ENCODE assay signal across 9 mouse cellular contexts in the genomic region with DNA sequence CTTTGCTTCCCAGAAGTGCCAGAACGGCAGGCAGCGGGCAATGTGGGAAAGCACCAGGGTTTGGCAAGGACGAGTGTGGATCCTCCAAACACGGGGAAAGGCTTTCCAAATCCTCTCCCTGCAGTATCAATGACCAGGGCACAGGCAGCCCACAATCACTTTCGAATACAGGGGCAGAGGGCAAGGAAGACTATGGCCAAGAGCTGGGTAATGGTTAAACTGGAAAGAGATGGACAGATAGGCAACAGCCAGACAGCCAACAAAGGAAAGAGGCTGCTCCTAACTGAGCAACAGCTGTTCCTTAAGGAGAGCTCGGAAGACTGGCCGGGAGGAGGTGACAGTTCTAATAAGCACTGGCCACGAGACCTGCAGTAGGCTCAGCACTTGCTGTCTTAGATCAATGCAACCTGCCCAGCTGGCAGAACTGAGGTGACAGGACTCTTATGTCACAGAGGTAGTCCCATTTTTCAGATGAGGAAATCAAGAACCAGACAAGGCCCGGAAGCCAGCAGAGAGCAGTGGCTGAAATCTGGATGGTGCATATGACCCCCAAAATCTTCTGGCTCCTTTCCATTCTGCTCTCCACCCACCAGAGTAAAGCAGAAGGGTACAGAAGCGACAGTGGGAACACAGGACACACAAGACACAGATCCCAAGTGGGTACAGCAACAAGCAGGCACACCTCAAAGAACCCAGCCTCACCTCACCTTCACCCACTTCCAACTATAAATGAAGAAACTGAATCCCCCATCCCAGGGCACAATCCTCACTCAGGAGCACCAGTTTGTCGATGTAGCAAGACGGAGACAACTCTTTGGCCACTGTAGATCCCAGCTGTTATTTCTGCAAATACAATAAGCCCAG. TPM values are rescaled to one million over a fixed set of nuclear protein-coding genes. Genes with fewer than 3 reads are reported as not detected.
A peak's percentile ranks its signal among the peaks of the same experiment; 100 is the strongest.
DNase-seq lines count a peak whose midpoint lies in the region; ATAC-seq and TF ChIP-seq lines count a peak whose summit lies in the region.
"Had no signal": no experiment of that assay in that cellular context is flagged by ENCODE, and none has a peak within 500 bp of the region (broad histone marks: within the 10 kb centered on the region; RNA-seq: fewer than 3 reads in every experiment).

No protein-coding gene starts in this region.

- H3K36me3 ChIP-seq in heart, embryonic 16.5 days (ENCODE audit: control insufficient read depth, insufficient read depth), result peaks cover 44% of the 10 kb centered on the region
- peaks cover 39% of the 10 kb centered on the region for H3K36me3 ChIP-seq in intestine, embryonic 15.5 days
- peaks cover 49% of the 10 kb centered on the region for H3K36me3 ChIP-seq in midbrain, embryonic 12.5 days

- intact Hi-C loops in heart, postnatal 36 days (cut with DNase I), result no loop called here

- H3K4me3 ChIP-seq in heart, embryonic 16.5 days (ENCODE audit: low read length), result peak overlapping the region; percentile 70
- H3K4me3 ChIP-seq in cortical plate, adult 2 months (ENCODE audit: insufficient read depth, low read length), result peak overlapping the region; percentile 76; the same call in 1 of the 2 replicates
- peak overlapping the region; percentile 69 for H3K4me3 ChIP-seq in intestine, embryonic 15.5 days (replicated peaks)
- H3K4me3 ChIP-seq in midbrain, embryonic 12.5 days, result peak overlapping the region; percentile 84

- H3K27ac ChIP-seq in heart, embryonic 16.5 days (ENCODE audit: low read length), result no peak overlapping the region
- no peak overlapping the region for H3K27ac ChIP-seq in cortical plate, adult 2 months (ENCODE audit: insufficient read depth, low read length)
- peak overlapping the region; percentile 81; the same call in 1 of the 2 replicates for H3K27ac ChIP-seq in intestine, embryonic 15.5 days
- no peak overlapping the region for H3K27ac ChIP-seq in midbrain, embryonic 12.5 days (replicated peaks)

- no peak for TF ChIP-seq CTCF in cortical plate, adult 2 months (IDR thresholded peaks at IDR 0.05; ENCODE audit: extremely low read depth, insufficient read depth, low read length)

- no peak for ATAC-seq in heart, embryonic 16.5 days (replicated peaks; ENCODE audit: extremely low read depth, insufficient read depth, low FRiP score)
- no peak for ATAC-seq in intestine, embryonic 15.5 days
- ATAC-seq in midbrain, embryonic 12.5 days (ENCODE audit: low FRiP score, low read depth), result no peak

- no peaks in the 10 kb centered on the region for H3K27me3 ChIP-seq in heart, embryonic 16.5 days (ENCODE audit: control insufficient read depth, insufficient read depth, low read length)
- no peaks in the 10 kb centered on the region for H3K27me3 ChIP-seq in intestine, embryonic 15.5 days (replicated peaks)
- no peaks in the 10 kb centered on the region for H3K27me3 ChIP-seq in midbrain, embryonic 12.5 days

- peaks cover 10% of the 10 kb centered on the region for H3K4me1 ChIP-seq in heart, embryonic 16.5 days (ENCODE audit: control insufficient read depth, insufficient read depth, low read length)
- no peaks in the 10 kb centered on the region for H3K4me1 ChIP-seq in cortical plate, adult 2 months (ENCODE audit: control insufficient read depth, insufficient read depth, low read length)
- peaks cover 18% of the 10 kb centered on the region for H3K4me1 ChIP-seq in intestine, embryonic 15.5 days (replicated peaks)
- peaks cover 19% of the 10 kb centered on the region for H3K4me1 ChIP-seq in midbrain, embryonic 12.5 days

- 63% methylated on average over 12 of the region's 12 CpGs for WGBS in heart, embryonic 16.5 days
- WGBS in intestine, embryonic 15.5 days, result 57% methylated on average over 12 of the region's 12 CpGs
- 74% methylated on average over 12 of the region's 12 CpGs for WGBS in midbrain, embryonic 12.5 days

- TF ChIP-seq POLR2A in cortical plate, adult 2 months (IDR thresholded peaks at IDR 0.05; ENCODE audit: extremely low read depth, insufficient read depth, low read length), result no peak

- no peak for DNase-seq in heart, postnatal 36 days
- DNase-seq in embryo, embryonic 9.5 days (ENCODE audit: extremely low spot score), result no peak
- DNase-seq in layer of hippocampus, adult 8-10 months (ENCODE audit: low spot score in 2 of 2), result no peak
- no peak for DNase-seq in left cerebral cortex, adult 9 months (ENCODE audit: low spot score in 2 of 2)

- no peaks in the 10 kb centered on the region for H3K9me3 ChIP-seq in heart, embryonic 16.5 days (replicated peaks; ENCODE audit: control insufficient read depth, low read length)
- H3K9me3 ChIP-seq in intestine, embryonic 15.5 days, result no peaks in the 10 kb centered on the region
- no peaks in the 10 kb centered on the region for H3K9me3 ChIP-seq in midbrain, embryonic 12.5 days

- peak overlapping the region; percentile 85 for H3K9ac ChIP-seq in heart, embryonic 16.5 days (ENCODE audit: low read length)
- peak overlapping the region; percentile 79 for H3K9ac ChIP-seq in intestine, embryonic 15.5 days
- peak overlapping the region; percentile 94 for H3K9ac ChIP-seq in midbrain, embryonic 12.5 days (replicated peaks)

- peak overlapping the region; percentile 77 for H3K4me2 ChIP-seq in heart, embryonic 16.5 days (ENCODE audit: low read depth, low read length)
- peak overlapping the region; percentile 65 for H3K4me2 ChIP-seq in intestine, embryonic 15.5 days (replicated peaks)
- H3K4me2 ChIP-seq in midbrain, embryonic 12.5 days (replicated peaks), result peak overlapping the region; percentile 87

RNA-seq across cellular contexts. Expression of a gene that starts 15.4 kb away (rescaled TPM):
- 0.55 and 1.4 TPM in 2 replicates for polyA plus RNA-seq in heart, embryonic 16.5 days (2015; fragmentation: Nextera tagmentation; extraction: Ambion mirVana)
- not detected for total RNA-seq in heart, postnatal 36 days (2021)
- polyA plus RNA-seq in cortical plate, adult 2 months (2012; rRNA removed), result 1,659 and 1,881 TPM in 2 replicates
- 4.8 and 7.0 TPM in 2 replicates for polyA plus RNA-seq in intestine, embryonic 15.5 days (2015; fragmentation: Nextera tagmentation; extraction: Ambion mirVana)
- polyA plus RNA-seq in midbrain, embryonic 12.5 days (2016; fragmentation: Nextera tagmentation; extraction: Ambion mirVana), result 74.5 and 80.3 TPM in 2 replicates
- total RNA-seq in layer of hippocampus, adult 8-10 months (2022), result 100 to 1,000 TPM; 519 to 896 (median 704) TPM
- total RNA-seq: common myeloid progenitor, adult 5-6 weeks had no signal

RNA-seq across cellular contexts. Expression of a gene that starts 49.7 kb away (rescaled TPM):
- polyA plus RNA-seq in heart, embryonic 16.5 days (2015; fragmentation: Nextera tagmentation; extraction: Ambion mirVana), result 9.1 and 10.3 TPM in 2 replicates
- 10 to 100 TPM; 33.1 to 34.6 TPM for total RNA-seq in heart, postnatal 36 days (2021)
- 53.1 and 53.6 TPM in 2 replicates for polyA plus RNA-seq in cortical plate, adult 2 months (2012; rRNA removed)
- 14.3 and 15.0 TPM in 2 replicates for polyA plus RNA-seq in intestine, embryonic 15.5 days (2015; fragmentation: Nextera tagmentation; extraction: Ambion mirVana)
- polyA plus RNA-seq in midbrain, embryonic 12.5 days (2016; fragmentation: Nextera tagmentation; extraction: Ambion mirVana), result 24.8 and 25.6 TPM in 2 replicates
- 100 to 1,000 TPM in 1 of 4 experiments, 10 to 100 TPM in 3; 83.1 to 102 (median 93.3) TPM for total RNA-seq in layer of hippocampus, adult 8-10 months (2022)

RNA-seq across cellular contexts. Expression of a gene that starts 53.7 kb away (rescaled TPM):
- 10.9 and 16.0 TPM in 2 replicates for polyA plus RNA-seq in heart, embryonic 16.5 days (2015; fragmentation: Nextera tagmentation; extraction: Ambion mirVana)
- 1 to 10 TPM; 6.8 to 7.2 TPM for total RNA-seq in heart, postnatal 36 days (2021)
- 1.5 and 5.0 TPM in 2 replicates for polyA plus RNA-seq in cortical plate, adult 2 months (2012; rRNA removed)
- 5.4 and 5.5 TPM in 2 replicates for polyA plus RNA-seq in intestine, embryonic 15.5 days (2015; fragmentation: Nextera tagmentation; extraction: Ambion mirVana)
- 2.0 and 2.4 TPM in 2 replicates for polyA plus RNA-seq in midbrain, embryonic 12.5 days (2016; fragmentation: Nextera tagmentation; extraction: Ambion mirVana)
- 1 to 10 TPM; 2.1 to 2.9 (median 2.6) TPM for total RNA-seq in layer of hippocampus, adult 8-10 months (2022)

Comparison
In these comparisons a context has a peak if more than half of its experiments do, and no peak if none do; other contexts are left out.
1. RNA of a gene that starts 15.4 kb away (polyA plus RNA-seq): 1,659 to 1,881 TPM in cortical plate, adult 2 months; 74.5 to 80.3 TPM in midbrain, embryonic 12.5 days, 4.8 to 7.0 TPM in intestine, embryonic 15.5 days and 0.55 to 1.4 TPM in heart, embryonic 16.5 days; every median in the first group is over 10 times any median in the second.
2. Peak in every context shown above with its lines, with median percentiles within 50 percentile points of each other: H3K4me2 ChIP-seq, H3K4me3 ChIP-seq and H3K9ac ChIP-seq.